8 mouse cellular contexts compared by ENCODE assay signal in genomic region chrX:101640194-101641160, GRCm38 (mm10). TPM values are rescaled to one million over a fixed set of nuclear protein-coding genes. Genes with fewer than 3 reads are reported as not detected.
DNase-seq lines count a peak whose midpoint lies in the region; ATAC-seq and TF ChIP-seq lines count a peak whose summit lies in the region.

No protein-coding gene starts in this region.

- peaks cover 3% of the 10 kb centered on the region; the same call in 1 of the 2 replicates for H3K36me3 ChIP-seq in ES-E14 (ENCODE audit: control insufficient read depth, insufficient read depth, low read length, poor library complexity, severe bottlenecking)
- 0 out of 2 replicates have a peak, but pooled peaks cover 4% of the 10 kb centered on the region for H3K36me3 ChIP-seq in forebrain, embryonic 12.5 days (replicated peaks)

- H3K9me3 ChIP-seq in ES-E14 (ENCODE audit: control insufficient read depth, insufficient read depth, low read depth, low read length), result no peaks in the 10 kb centered on the region
- no peaks in the 10 kb centered on the region for H3K9me3 ChIP-seq in forebrain, embryonic 12.5 days

- H3K27me3 ChIP-seq in forebrain, embryonic 12.5 days, result peaks cover 17% of the 10 kb centered on the region

- DNase-seq in ES-E14 (ENCODE audit: low read depth, low spot score), result no peak
- DNase-seq in c-Kit-positive CD71-positive TER-119-negative erythroid progenitor cells, embryonic 14.5 days (ENCODE audit: low read depth), result peak; percentile 28
- peak; percentile 40 to 55 for DNase-seq in heart, postnatal 36 days
- DNase-seq in layer of hippocampus, adult 9-11 months, result peak; percentile 11
- peak; percentile 50 for DNase-seq in lung, postnatal 10 days
- DNase-seq in ovary, postnatal 36 days (ENCODE audit: low spot score), result peak; percentile 28
- peak; percentile 40 for DNase-seq in thymus, postnatal 25 days

- peak overlapping the region; percentile 91 for H3K9ac ChIP-seq in ES-E14 (ENCODE audit: insufficient read depth, low read depth, low read length, poor library complexity, severe bottlenecking)
- peak overlapping the region; percentile 73 for H3K9ac ChIP-seq in forebrain, embryonic 12.5 days

- H3K4me1 ChIP-seq in ES-E14 (ENCODE audit: control insufficient read depth in 2 of 2, insufficient read depth in 2 of 2, low read length in 2 of 2, poor library complexity in 1 of 2), result peaks cover 1 to 14% of the 10 kb centered on the region in 2 experiments; a peak in 3 of 4 replicates
- peaks cover 5% of the 10 kb centered on the region; the same call in 1 of the 2 replicates for H3K4me1 ChIP-seq in forebrain, embryonic 12.5 days

- H3K4me3 ChIP-seq in ES-E14 (ENCODE audit: insufficient read depth in 1 of 2, low read depth in 1 of 2, low read length in 2 of 2, poor library complexity in 1 of 2, severe bottlenecking in 1 of 2), result peak overlapping the region; percentile 84 to 88
- peak overlapping the region; percentile 56 for H3K4me3 ChIP-seq in forebrain, embryonic 12.5 days (replicated peaks)

- H3K27ac ChIP-seq in ES-E14 (ENCODE audit: insufficient read depth, low read depth, low read length, poor library complexity, severe bottlenecking), result peak overlapping the region; percentile 88
- H3K27ac ChIP-seq in forebrain, embryonic 12.5 days, result peak overlapping the region; percentile 89

- WGBS in forebrain, embryonic 12.5 days, result 11% methylated on average over 45 of the region's 45 CpGs

- peak overlapping the region; percentile 55 for H3K4me2 ChIP-seq in forebrain, embryonic 12.5 days

- ATAC-seq in forebrain, embryonic 12.5 days (ENCODE audit: low FRiP score), result peak; percentile 74

- in situ Hi-C loops in ES-E14 (cut with MboI; ENCODE audit: low sequenced_read_pairs in 2 of 2, unreplicated experiment in 2 of 2), result no loop called here

- intact Hi-C loops in heart, postnatal 36 days (cut with DNase I), result loop anchor here (5.0 kb wide), 1 partner anchor 108 kb away; the partner anchor contains the start of gene Taf1

TF ChIP-seq in ES-E14, 5 proteins besides CTCF, POLR2A, EP300 and RAD21:
- no peak for TF ChIP-seq ZC3H11A (IDR thresholded peaks at IDR 0.05; ENCODE audit: borderline replicate concordance, low read depth, low read length)
- TF ChIP-seq CHD2 (IDR thresholded peaks at IDR 0.05; ENCODE audit: low read depth, low read length), result no peak
- TF ChIP-seq MAFK (IDR thresholded peaks at IDR 0.05; ENCODE audit: insufficient read depth, low read depth, low read length), result no peak
- TF ChIP-seq HCFC1 (IDR thresholded peaks at IDR 0.05; ENCODE audit: borderline replicate concordance, insufficient read depth, low read length), result no peak
- no peak for TF ChIP-seq ZNF384 (IDR thresholded peaks at IDR 0.05; ENCODE audit: low read depth, low read length)
TF ChIP-seq in ES-E14: peak in this region for 0.

RNA-seq across cellular contexts. Expression of gene Ogt, which starts 0.6 kb away (rescaled TPM):
- 76.5 and 99.5 TPM in 2 replicates for total RNA-seq in ES-E14 (2012; rRNA removed)
- polyA plus RNA-seq in forebrain, embryonic 12.5 days (2016; fragmentation: Nextera tagmentation; extraction: Ambion mirVana), result 199 and 218 TPM in 2 replicates
- 10 to 100 TPM; 57.1 to 62.2 TPM for total RNA-seq in heart, postnatal 36 days (2021)
